Mouse (Mus musculus): ENCODE data around the gene Ccm2. TPM values are rescaled to one million over a fixed set of nuclear protein-coding genes. Genes with fewer than 3 reads are reported as not detected.
A peak's percentile ranks its signal among the peaks of the same experiment; 100 is the strongest.
"Not testable (repeated sequence)": the region's sequence is repeated elsewhere in the genome, so short reads cannot be mapped to it uniquely, and the experiment has no call there.

Ccm2 gene
- polyA plus RNA-seq, 1 experiment from 2014 or later: 87.8 TPM

DNA sequence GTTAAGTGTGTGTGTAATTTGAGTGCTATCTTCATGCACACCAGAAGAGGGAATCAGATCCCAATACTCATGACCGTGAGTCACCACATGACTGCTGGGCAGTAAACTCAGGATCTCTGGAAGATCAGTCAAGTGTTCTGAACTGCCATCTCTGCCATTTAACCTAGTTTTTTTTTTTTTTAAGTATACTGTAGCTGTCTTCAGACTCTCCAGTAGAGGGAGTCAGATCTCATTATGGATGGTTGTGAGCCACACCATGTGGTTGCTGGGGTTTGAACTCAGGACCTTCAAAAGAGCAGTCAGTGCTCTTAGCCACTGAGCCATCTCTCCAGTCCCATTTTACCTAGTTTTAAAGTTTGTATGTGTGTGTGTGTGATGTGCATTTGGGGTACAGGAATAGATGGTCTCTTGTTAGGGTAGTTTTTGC is 23.0 kb upstream of the Ccm2 start:
- WGBS: 71% methylated on average over 1 of the region's 1 CpGs
- peaks cover 28% of the 10 kb centered on the region for H3K36me3 ChIP-seq
- no peaks in the 10 kb centered on the region for H3K9me3 ChIP-seq
- peaks cover 18% of the 10 kb centered on the region for H3K4me1 ChIP-seq (replicated peaks)
- ATAC-seq: no peak
- no peak overlapping the region for H3K27ac ChIP-seq
- H3K4me3 ChIP-seq (replicated peaks): no peak overlapping the region
- no peak overlapping the region for H3K4me2 ChIP-seq (replicated peaks)
- H3K9ac ChIP-seq (replicated peaks): no peak overlapping the region
- no peaks in the 10 kb centered on the region for H3K27me3 ChIP-seq

DNA sequence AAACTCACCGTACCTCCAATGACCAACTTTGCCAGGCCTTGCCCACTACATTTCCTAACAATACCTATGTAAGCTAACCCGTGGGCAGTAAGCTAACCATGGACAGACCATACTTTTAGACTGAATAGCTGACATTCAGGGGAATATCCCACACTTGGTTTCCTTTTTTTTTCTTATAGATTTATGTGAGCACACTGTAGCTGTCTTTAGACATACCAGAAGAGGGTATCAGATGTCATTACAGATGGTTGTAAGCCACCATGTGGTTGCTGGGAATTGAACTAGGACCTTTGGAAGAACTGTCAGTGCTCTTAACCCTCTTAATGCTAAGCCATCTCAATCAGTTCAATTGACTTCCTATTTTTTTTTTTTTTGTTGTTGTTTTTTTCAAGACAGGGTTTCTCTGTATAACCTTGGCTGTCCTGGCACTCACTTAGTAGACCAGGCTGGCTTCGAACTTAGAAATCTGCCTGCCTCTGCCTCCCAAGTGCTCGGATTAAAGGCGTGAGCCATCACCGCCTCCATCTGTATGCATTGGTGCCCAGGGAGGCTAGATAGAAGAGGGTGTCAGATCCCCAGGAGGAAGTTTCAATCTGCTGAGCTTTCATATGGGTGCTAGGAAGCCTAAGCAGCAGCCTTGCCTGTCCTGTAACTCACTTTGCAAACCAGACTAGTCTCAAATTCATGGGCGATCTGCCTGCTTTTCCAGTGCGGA is 22.4 kb upstream of the Ccm2 start:
- H3K4me3 ChIP-seq (replicated peaks): no peak overlapping the region
- H3K36me3 ChIP-seq: peaks cover 28% of the 10 kb centered on the region
- no peak overlapping the region for H3K27ac ChIP-seq
- ATAC-seq: no peak
- no peak overlapping the region for H3K4me2 ChIP-seq (replicated peaks)
- H3K9me3 ChIP-seq: no peaks in the 10 kb centered on the region
- no peaks in the 10 kb centered on the region for H3K27me3 ChIP-seq
- 93% methylated on average over 8 of the region's 8 CpGs for WGBS
- H3K9ac ChIP-seq (replicated peaks): no peak overlapping the region
- peaks cover 18% of the 10 kb centered on the region for H3K4me1 ChIP-seq (replicated peaks)

DNA sequence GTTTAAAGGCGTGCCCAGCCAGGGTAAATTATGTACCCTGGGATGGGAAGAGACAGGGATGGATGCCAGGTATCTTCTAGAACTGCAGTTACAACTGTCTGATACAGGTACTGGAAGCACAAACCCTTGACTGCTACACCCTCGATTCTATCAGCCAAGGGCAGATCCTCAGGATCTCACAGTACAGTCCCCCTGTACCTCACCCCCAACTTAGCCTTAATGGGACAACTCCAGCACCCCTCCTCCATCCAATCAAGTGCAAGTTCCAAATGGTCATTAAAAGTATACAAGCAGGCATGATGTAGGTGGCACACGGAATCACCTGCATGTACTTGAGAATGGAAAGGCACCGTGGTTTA is 21.8 kb upstream of the Ccm2 start:
- Histone ChIP-seq H3K4me2 (replicated peaks) (no peak overlapping the region), H3K4me3 (replicated peaks) (no peak overlapping the region), H3K9ac (replicated peaks) (no peak overlapping the region), H3K27me3 (no peaks in the 10 kb centered on the region), H3K9me3 (no peaks in the 10 kb centered on the region), H3K36me3 (peaks cover 28% of the 10 kb centered on the region), H3K4me1 (replicated peaks) (peaks cover 18% of the 10 kb centered on the region), H3K27ac (no peak overlapping the region)
- ATAC-seq: no peak
- WGBS: 89% methylated on average over 4 of the region's 4 CpGs

DNA sequence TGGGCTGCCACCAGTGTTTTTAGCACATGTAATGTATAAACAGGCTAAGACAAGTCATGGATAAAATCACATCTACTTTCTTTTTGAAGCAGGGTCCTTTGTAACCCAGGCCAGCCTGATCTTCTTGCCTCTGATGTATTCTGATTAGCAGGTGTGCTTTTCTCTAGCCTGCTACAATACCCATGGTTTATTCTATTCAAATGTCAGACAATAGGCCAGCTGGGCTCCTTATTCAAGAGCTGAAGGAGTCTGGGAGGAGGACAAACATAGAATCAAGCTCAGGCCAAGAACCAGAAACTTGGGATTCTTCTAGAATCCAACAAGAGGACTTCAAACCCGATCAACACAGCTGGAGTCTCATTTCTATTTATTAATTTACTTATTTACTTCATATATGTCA is 21.4 kb upstream of the Ccm2 start:
- Histone ChIP-seq H3K9ac (replicated peaks) (no peak overlapping the region), H3K4me2 (replicated peaks) (no peak overlapping the region), H3K27me3 (no peaks in the 10 kb centered on the region), H3K27ac (no peak overlapping the region), H3K4me1 (replicated peaks) (peaks cover 18% of the 10 kb centered on the region), H3K4me3 (replicated peaks) (no peak overlapping the region), H3K9me3 (no peaks in the 10 kb centered on the region), H3K36me3 (peaks cover 28% of the 10 kb centered on the region)
- 53% methylated on average over 1 of the region's 1 CpGs for WGBS
- no peak for ATAC-seq

DNA sequence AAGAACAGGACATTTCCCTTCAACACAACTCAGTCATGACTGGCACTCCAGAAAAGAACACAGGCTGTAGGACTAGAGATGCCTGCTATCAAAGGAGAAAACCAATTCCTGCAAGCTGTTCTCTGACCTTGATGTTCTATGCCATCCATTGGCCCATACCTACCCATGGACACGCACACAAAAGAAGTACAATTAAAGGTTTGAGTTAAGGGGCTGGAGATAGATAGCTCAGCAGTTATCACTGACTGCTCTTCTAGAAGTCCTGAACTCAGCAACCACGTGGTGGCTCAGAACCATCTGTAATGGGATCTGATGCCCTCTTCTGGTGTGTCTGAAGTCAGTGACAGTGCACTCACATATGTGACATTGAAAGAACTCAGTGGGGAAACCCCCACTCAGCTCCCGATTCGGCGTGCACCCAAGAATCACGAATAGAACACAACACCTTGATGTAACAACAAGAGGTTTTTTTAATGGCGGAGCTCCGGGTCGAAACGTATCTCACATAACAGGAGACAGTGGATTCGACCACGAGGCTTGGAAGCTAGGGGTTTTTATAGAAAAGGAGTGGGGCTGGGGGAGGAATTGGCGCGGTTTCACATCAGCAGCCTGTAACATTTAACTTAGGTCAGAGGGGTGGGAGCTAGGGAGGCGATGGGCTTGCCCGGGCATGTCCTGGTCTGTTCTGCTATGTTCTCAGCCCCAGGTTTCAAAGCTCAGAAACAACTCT is 20.0 kb upstream of the Ccm2 start:
- Histone ChIP-seq H3K36me3 (peaks cover 28% of the 10 kb centered on the region), H3K4me1 (replicated peaks) (peaks cover 18% of the 10 kb centered on the region), H3K4me3 (replicated peaks) (peak overlapping the region; percentile 63), H3K4me2 (replicated peaks) (peak overlapping the region; percentile 89), H3K9ac (replicated peaks) (peak overlapping the region; percentile 84)
- ATAC-seq, H3K27ac ChIP-seq, H3K9me3 ChIP-seq, H3K27me3 ChIP-seq: not testable (repeated sequence)
- WGBS: 74% methylated on average over 12 of the region's 16 CpGs

DNA sequence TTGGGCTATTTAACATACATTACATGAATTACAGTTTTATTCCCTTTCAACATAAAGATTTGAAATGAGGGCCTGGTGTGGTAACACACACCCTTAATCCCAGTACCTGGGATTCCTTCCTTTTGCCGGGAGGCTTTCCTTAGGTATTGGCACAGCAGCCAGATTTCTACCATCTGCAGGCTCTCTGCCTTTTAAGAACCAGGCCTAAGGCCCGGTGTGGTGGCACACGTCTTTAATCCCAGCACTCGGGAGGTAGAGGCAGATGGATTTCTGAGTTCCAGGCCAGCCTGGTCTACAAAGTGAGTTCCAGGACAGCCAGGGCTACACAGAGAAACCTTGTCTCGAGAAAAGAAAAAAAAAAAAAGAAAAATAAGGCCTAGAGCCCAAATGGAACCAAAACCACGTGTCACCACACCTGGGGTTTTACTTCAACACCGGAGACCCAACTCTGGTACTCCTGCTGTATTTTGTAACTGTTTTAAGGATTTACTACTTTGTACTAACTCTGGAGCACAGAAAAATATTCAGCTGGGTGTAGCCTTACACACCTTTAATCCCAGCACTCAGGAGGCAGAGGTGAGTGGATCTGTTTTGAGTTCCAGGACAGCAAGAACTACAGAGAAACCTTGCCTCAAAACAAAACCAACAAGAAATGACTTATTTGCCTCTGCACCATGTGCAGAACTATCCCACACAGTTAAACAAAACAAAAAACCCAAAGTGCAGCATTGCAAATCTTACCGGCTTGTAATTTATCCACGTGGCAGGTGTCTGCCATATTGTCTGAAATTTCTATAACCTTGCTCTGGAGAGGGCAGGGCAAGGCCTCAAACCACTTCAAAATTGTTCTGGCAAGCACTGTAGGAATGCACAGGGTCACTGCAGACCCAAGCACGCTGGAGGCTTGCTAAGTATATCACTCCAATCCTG is 19.2 kb upstream of the Ccm2 start:
- WGBS: 19% methylated on average over 10 of the region's 10 CpGs
- peak overlapping the region; percentile 84 for H3K9ac ChIP-seq (replicated peaks)
- H3K9me3 ChIP-seq: no peaks in the 10 kb centered on the region
- H3K27ac ChIP-seq: peak overlapping the region; percentile 76; the same call in 1 of the 2 replicates
- no peaks in the 10 kb centered on the region for H3K27me3 ChIP-seq
- peak overlapping the region; percentile 89 for H3K4me2 ChIP-seq (replicated peaks)
- H3K4me1 ChIP-seq (replicated peaks): peaks cover 18% of the 10 kb centered on the region
- H3K4me3 ChIP-seq (replicated peaks): peak overlapping the region; percentile 63
- H3K36me3 ChIP-seq: peaks cover 28% of the 10 kb centered on the region
- peak; percentile 34 for ATAC-seq

DNA sequence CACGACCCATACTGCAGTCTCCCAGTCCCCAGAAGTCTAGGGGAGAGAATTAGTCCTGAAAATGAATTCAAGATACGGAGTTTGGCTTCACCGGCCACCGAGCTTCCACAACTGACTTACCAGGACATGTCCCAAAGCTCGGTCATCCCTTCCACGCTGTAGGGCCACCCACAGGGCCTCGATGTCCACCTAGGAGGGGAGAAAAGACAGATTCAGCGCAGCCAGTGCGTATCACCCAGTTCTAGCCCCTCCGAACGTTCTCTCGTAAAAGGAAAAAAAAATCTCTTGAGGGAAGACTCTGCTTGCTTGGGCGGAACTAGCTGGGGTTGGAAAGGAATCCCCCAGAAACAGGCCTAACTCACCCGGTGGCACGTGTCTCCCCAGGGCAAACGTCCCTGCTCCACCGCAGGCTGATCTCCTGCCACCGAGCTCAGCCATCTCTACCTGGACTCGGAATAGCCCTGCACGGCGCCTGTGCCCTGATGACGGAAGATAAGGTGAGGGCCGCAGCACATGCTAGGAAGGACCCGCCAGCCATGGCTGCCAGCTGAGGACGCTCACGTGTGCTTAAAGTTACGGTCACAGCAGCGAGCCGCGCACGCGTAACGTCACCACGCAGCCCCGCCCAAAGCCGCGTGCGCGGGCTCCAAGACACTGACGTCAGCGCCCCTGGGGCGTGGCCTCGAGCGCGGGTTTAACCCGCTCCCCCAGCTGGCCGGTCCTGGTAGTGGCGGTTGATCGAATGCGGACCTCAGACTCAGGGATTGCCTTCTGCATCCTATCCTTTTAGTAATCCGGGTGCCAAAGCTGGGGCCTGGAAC is 18.3 kb upstream of the Ccm2 start:
- H3K27ac ChIP-seq: peak overlapping the region; percentile 76
- H3K4me3 ChIP-seq (replicated peaks): peak overlapping the region; percentile 63
- H3K36me3 ChIP-seq: peaks cover 28% of the 10 kb centered on the region
- H3K9ac ChIP-seq (replicated peaks): peak overlapping the region; percentile 84
- peak; percentile 96 for ATAC-seq
- H3K9me3 ChIP-seq: no peaks in the 10 kb centered on the region
- peak overlapping the region; percentile 89 for H3K4me2 ChIP-seq (replicated peaks)
- whole genome bisulfite sequencing: under 1% methylated on average over 51 of the region's 51 CpGs
- H3K27me3 ChIP-seq: no peaks in the 10 kb centered on the region
- peaks cover 18% of the 10 kb centered on the region for H3K4me1 ChIP-seq (replicated peaks)

DNA sequence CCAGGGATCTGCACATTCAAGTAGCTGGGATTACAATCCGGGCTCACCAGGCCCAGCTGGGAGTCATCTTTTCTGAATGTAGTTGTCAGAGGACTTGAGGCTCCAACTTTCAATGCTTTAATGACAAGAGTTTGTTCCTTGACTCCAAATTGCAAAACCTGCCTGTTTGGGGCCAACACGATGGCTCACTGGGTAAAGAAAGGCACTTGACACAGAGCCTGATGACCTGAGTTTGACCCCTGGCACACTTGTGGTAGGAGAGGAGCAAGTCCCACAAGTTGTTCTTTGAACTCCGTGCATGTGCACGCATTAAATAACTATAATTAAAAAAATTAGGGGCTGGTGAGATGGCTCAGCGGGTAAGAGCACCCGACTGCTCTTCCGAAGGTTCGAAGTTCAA is 16.7 kb upstream of the Ccm2 start:
- Histone ChIP-seq H3K4me2 (replicated peaks) (no peak overlapping the region), H3K9ac (replicated peaks) (no peak overlapping the region), H3K27ac (no peak overlapping the region), H3K4me1 (replicated peaks) (peaks cover 18% of the 10 kb centered on the region), H3K4me3 (replicated peaks) (no peak overlapping the region), H3K27me3 (no peaks in the 10 kb centered on the region), H3K36me3 (peaks cover 17% of the 10 kb centered on the region), H3K9me3 (no peaks in the 10 kb centered on the region)
- WGBS: 94% methylated on average over 8 of the region's 8 CpGs
- ATAC-seq: no peak

DNA sequence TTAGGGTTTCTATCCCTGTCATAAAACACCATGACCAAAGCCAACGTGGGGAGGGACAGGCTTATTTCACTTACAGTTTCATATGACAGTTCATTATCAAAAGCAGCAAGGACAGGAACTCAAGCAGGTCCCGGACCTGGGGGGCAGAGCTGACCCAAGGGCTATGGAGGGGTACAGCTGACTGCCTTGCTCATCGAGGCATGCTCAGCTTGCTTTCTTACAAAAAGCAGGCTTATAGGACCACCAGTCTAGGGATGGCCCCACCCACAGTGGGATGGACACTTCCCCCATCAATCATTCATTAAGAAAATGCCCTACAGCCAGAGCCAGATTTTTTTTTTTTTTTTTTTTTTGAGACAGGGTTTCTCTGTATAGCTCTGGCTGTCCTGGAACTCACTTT is 15.9 kb upstream of the Ccm2 start:
- Histone ChIP-seq H3K36me3 (peaks cover 10% of the 10 kb centered on the region), H3K4me3 (replicated peaks) (no peak overlapping the region), H3K9me3 (no peaks in the 10 kb centered on the region), H3K27ac (no peak overlapping the region), H3K9ac (replicated peaks) (no peak overlapping the region), H3K4me2 (replicated peaks) (no peak overlapping the region), H3K4me1 (replicated peaks) (peaks cover 18% of the 10 kb centered on the region), H3K27me3 (no peaks in the 10 kb centered on the region)
- no peak for ATAC-seq
- 96% methylated on average over 3 of the region's 3 CpGs for WGBS

DNA sequence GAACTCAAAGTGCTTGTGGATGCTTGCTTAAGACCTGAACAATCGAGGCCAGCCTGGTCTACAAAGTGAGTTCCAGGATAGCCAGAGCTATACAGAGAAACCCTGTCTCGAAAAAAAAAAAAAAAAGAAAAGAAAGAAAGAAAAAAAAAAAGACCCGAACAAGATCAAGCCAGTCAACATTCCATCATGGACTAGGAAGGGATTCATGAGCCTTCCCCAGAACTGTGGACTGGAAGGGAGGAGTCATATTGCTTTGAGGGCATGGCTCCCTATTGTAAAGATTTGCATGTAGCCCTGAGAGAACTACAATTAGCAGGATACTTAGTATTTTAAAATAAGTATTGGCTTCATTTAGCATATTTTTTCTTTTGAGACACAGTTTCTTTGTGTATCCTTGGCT is 2.0 kb upstream of the Ccm2 start:
- H3K27ac ChIP-seq: no peak overlapping the region
- WGBS: 84% methylated on average over 3 of the region's 3 CpGs
- no peaks in the 10 kb centered on the region for H3K9me3 ChIP-seq
- H3K9ac ChIP-seq (replicated peaks): no peak overlapping the region
- H3K4me1 ChIP-seq (replicated peaks): peaks cover 21% of the 10 kb centered on the region
- no peak for ATAC-seq
- H3K4me2 ChIP-seq (replicated peaks): no peak overlapping the region
- H3K4me3 ChIP-seq (replicated peaks): no peak overlapping the region
- 0 out of 2 replicates have a peak, but pooled peaks cover 3% of the 10 kb centered on the region for H3K27me3 ChIP-seq
- H3K36me3 ChIP-seq: no peaks in the 10 kb centered on the region

DNA sequence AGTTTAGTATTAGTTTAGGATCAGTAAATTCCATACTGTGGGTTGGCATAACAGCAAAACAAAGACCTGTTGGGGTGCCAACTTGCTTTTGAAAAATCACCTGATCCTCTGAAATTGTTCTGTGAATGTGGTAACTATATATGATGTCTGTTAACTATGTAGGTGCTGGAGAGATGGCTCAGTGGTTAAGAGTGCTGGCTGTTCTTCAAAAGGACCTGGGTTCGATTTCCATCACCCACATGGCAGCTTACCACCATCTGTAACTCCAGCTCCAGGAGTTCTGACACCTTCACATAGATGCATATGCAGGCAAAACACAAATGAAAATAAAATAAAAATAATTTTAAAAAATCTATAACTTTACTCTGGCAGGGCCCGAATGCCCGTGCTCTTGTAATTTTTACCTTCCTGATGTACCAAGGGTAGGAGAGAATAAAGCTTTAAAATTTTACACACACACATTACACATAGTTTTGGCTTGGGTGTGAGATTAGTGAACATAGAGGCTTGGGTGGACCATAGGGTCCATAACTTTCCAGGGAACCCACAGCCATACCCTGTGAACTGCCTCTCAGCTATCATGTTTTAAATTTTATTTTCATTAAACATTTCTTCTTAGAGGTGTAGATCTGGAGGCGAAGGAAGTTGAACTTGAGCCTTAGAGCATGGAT is 1.4 kb upstream of the Ccm2 start:
- H3K4me1 ChIP-seq (replicated peaks): peaks cover 21% of the 10 kb centered on the region
- 95% methylated on average over 4 of the region's 4 CpGs for WGBS
- H3K36me3 ChIP-seq: no peaks in the 10 kb centered on the region
- H3K9me3 ChIP-seq: no peaks in the 10 kb centered on the region
- H3K9ac ChIP-seq (replicated peaks): no peak overlapping the region
- H3K27me3 ChIP-seq: 0 out of 2 replicates have a peak, but pooled peaks cover 3% of the 10 kb centered on the region
- H3K4me3 ChIP-seq (replicated peaks): peak overlapping the region; percentile 95; the same call in 1 of the 2 replicates
- H3K27ac ChIP-seq: peak overlapping the region; percentile 93; the same call in 1 of the 2 replicates
- ATAC-seq: no peak
- H3K4me2 ChIP-seq (replicated peaks): 0 out of 2 replicates have a peak overlapping the region, but pooled peaks have one; percentile 70
